Mouse (Mus musculus): ENCODE measurements around the gene Gm20388.
"Not testable (repeated sequence)": the region's sequence is repeated elsewhere in the genome, so short reads cannot be mapped to it uniquely, and the experiment has no call there.

GRCm38 (mm10) chr8:123564221-123564620, 3653.6 kb downstream of the Gm20388 start:
- not testable (repeated sequence) for TF ChIP-seq CTCF (IDR thresholded peaks at IDR 0.05; ENCODE audit: borderline replicate concordance, extremely low read depth, insufficient read depth, insufficient read length); POLR2A (IDR thresholded peaks at IDR 0.05; ENCODE audit: borderline replicate concordance, extremely low read depth, insufficient read depth, insufficient read length, poor library complexity, severe bottlenecking)

Measured in brain, embryonic 14.5 days (tissue).